Mouse (Mus musculus) MEL (cell line): ENCODE measurements at regions not wholly inside any gene's neighbourhood (a gene's known extent, or its start where the extent isn't known, plus 50 kb on each side); places are given as distances from the start of the nearest gene placed in this dataset.

Experiments
- CTCF ChIP-seq, 3 experiments: IDR thresholded peaks in 2 of 3; conservative IDR thresholded peaks in 1 of 3; 2 replicates each; pipeline ENCODE4 v1.5.1; 2011 to 2012; ENCODE audit warnings: low read length in 3 of 3, low read depth in 2 of 3, mild to moderate bottlenecking in 2 of 3, improper control_type of control experiment in 1 of 3, inconsistent platforms in 1 of 3, mixed read lengths in 1 of 3, moderate library complexity in 1 of 3; ENCODE audit not compliant: control insufficient read depth in 1 of 3, insufficient read depth in 1 of 3, poor library complexity in 1 of 3, severe bottlenecking in 1 of 3
- E2F4 ChIP-seq: IDR thresholded peaks from 2 replicates; pipeline ENCODE4 v1.6.1; 2011; ENCODE audit warnings: low read depth, low read length, improper control_type of control experiment, borderline replicate concordance
- GATA1 ChIP-seq: IDR thresholded peaks from 2 replicates; pipeline ENCODE4 v1.6.1; 2011; ENCODE audit warnings: low read depth, low read length, improper control_type of control experiment
- MAZ ChIP-seq: IDR thresholded peaks from 2 replicates; pipeline ENCODE4 v1.6.1; 2012; ENCODE audit warnings: low read depth, mild to moderate bottlenecking, inconsistent platforms, low read length, improper control_type of control experiment
- USF1 ChIP-seq: IDR thresholded peaks from 2 replicates; pipeline ENCODE4 v1.6.1; 2014; ENCODE audit warnings: low read depth, mild to moderate bottlenecking, inconsistent platforms, low read length, improper control_type of control experiment, moderate library complexity
- ZC3H11A ChIP-seq: IDR thresholded peaks from 2 replicates; pipeline ENCODE4 v1.6.1; 2012; ENCODE audit warnings: low read depth, mild to moderate bottlenecking, inconsistent platforms, low read length, improper control_type of control experiment

GRCm38 (mm10) chr14:87754744-87755143 is 338.3 kb downstream of the Tdrd3 start:
- no peak for TF ChIP-seq USF1
- no peak for TF ChIP-seq E2F4
- no peak for TF ChIP-seq CTCF (IDR thresholded peaks at IDR 0.05 in 2 of 3, conservative IDR thresholded peaks at IDR 0.05 in 1 of 3; ENCODE audit: control insufficient read depth in 1 of 3, insufficient read depth in 1 of 3, low read depth in 2 of 3, low read length in 3 of 3, poor library complexity in 1 of 3, severe bottlenecking in 1 of 3)
- TF ChIP-seq ZC3H11A, result no peak
- TF ChIP-seq MAZ, result no peak
- TF ChIP-seq GATA1, result peak; percentile 75
